Mouse (Mus musculus) olfactory bulb, adult 2 months (tissue): Measurements from ENCODE around the gene Inka1.

Source experiments
- CTCF ChIP-seq: fragments of 200-500 bp; IDR thresholded peaks from 2 replicates; pipeline ENCODE4 v1.5.1; 2012; ENCODE audit warnings: low read depth, mild to moderate bottlenecking, low read length, moderate library complexity; ENCODE audit not compliant: insufficient read depth
- POLR2A ChIP-seq: fragments of 200-500 bp; IDR thresholded peaks from 2 replicates; pipeline ENCODE4 v1.6.1; 2012; ENCODE audit warnings: mild to moderate bottlenecking, low read depth, low read length, moderate library complexity; ENCODE audit not compliant: insufficient read depth

- no peak for TF ChIP-seq CTCF
- TF ChIP-seq POLR2A = no peak
These were observed 6.5 kb upstream of the Inka1 start, which contains the start of gene Cdhr4 for GRCm38 (mm10) chr9:107992197-107992596.
